Mouse (Mus musculus) common myeloid progenitor, adult 5-6 weeks (primary cell): ENCODE data around the gene Atp6v1fnb. TPM values are rescaled to one million over a fixed set of nuclear protein-coding genes. Genes with fewer than 3 reads are reported as not detected.

Experiments
- ATAC-seq: replicated peaks from 2 replicates; pipeline ENCODE4 v1.8.0; 2016; ENCODE audit warnings: low read depth, mild to moderate bottlenecking, moderate TSS enrichment, inconsistent platforms; ENCODE audit not compliant: poor library complexity, severe bottlenecking
- total RNA-seq: library from RNA; stranded (forward); fragments of 200-1000, 187-1606 nt; gene quantifications from 2 replicates; pipeline ENCODE4 v1.2.3, GENCODE M21; 2017

Atp6v1fnb gene
- 1.3 TPM in 1 of 2 replicates, not detected in the other for total RNA-seq

GRCm38 (mm10) chr6:29471137-29471536, at the start of gene Atp6v1fnb:
Gene Atp6v1fnb (plus strand): TSS chr6:29471437.
- no peak for ATAC-seq

- no peak for ATAC-seq
Measured at GRCm38 (mm10) chr6:29425118-29425517, 46.1 kb upstream of the Atp6v1fnb start.

DNA sequence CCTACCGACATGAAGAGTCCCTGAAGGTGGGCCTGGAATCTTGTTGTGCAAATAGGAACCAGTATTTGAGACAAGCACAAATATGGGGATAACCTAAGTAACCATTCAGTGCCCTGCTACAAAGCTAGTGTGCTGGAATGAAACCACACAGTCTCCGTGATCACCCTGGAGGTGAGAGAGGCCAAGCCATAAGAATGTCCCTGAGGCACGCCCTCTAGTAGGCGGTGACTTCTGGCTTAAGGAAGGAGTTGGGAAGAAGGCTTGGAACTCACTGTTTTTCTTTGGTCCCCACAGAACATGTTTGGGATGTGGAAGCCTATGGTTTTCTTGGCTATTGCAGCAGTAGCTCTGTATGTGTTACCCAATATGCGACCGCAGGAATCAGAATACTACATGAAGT, 44.9 kb upstream of the Atp6v1fnb start:
- no peak for ATAC-seq

- no peak for ATAC-seq
Measured at GRCm38 (mm10) chr6:29428171-29428570, 43.1 kb upstream of the Atp6v1fnb start.

- no peak for ATAC-seq
Measured at GRCm38 (mm10) chr6:29430681-29431420, 40.4 kb upstream of the Atp6v1fnb start.

DNA sequence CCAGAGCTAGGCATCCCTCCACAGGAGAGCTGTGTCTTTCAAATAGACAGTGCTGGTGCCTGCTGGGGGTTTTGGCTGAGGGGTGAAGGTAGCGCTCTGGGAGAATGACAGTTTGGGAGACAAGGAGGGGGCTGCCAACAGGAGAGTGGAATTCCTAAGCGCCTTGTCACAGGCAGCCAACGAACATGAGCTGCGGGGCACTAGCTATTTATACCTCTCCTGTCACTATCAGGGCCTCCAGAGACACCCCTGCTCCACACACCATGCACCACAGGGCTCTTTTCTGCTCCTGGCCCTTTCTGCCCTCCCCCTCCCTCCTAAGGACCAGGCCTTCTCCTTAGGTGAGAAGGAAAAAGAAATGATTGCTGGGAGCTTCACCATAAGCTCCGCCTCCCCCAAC, 39.8 kb upstream of the Atp6v1fnb start:
- ATAC-seq: no peak

DNA sequence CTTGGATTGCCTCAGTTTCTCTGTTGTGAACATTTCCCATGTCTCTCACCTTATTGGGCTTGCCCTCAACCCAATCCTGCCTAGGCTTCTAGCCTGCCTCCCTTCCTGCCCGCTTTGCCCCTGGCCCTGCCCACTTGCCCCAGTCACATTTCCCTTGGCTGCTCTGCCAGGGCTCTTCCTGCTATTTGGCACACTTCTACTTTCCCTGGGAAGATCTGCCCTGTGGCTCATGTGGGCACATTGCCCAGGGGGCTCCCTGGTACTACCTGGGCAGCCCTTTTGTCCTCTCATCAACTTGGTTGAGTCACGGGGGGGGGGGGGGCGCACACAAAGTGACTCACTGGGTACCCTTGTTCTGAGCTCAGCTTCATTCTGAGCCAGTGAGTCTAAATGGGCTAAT, 39.1 kb upstream of the Atp6v1fnb start:
- no peak for ATAC-seq

- ATAC-seq: no peak
Measured at GRCm38 (mm10) chr6:29432676-29433037, 38.6 kb upstream of the Atp6v1fnb start.

DNA sequence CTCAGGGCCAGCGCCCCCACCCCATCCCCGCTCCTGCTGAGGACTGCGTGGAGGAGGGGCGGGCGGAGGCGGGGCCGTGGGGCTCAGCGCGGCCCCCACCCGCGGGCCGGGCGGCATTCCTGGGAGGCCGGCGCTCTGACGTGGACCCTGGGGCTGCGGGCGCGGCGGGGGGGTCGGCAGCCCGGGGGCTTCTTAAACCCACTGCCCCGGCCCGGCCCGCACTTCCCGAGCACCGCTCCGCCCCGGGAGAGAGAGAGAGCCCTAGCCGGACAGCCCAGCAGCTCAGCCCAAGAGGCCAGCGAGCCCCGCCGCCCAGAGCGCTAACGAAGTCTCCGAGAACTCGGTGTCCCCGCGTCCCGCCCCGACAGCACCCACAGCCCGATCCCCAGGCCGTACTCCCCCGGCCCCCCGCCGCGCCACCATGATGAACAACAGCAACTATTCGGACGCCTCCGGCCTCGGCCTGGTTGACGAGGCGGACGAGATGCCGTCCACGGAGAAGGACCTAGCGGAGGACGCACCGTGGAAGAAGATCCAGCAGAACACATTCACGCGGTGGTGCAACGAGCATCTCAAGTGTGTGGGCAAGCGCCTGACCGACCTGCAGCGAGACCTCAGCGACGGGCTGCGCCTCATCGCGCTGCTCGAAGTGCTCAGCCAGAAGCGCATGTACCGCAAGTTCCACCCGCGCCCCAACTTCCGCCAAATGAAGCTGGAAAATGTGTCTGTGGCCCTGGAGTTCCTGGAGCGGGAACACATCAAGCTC, 38.0 kb upstream of the Atp6v1fnb start, which contains the start of gene Flnc:
Flnc (plus strand) TSS at position 219 of the 766 bp plus-strand sequence.
- ATAC-seq: peak; percentile 36; the same call in 1 of the 2 replicates

DNA sequence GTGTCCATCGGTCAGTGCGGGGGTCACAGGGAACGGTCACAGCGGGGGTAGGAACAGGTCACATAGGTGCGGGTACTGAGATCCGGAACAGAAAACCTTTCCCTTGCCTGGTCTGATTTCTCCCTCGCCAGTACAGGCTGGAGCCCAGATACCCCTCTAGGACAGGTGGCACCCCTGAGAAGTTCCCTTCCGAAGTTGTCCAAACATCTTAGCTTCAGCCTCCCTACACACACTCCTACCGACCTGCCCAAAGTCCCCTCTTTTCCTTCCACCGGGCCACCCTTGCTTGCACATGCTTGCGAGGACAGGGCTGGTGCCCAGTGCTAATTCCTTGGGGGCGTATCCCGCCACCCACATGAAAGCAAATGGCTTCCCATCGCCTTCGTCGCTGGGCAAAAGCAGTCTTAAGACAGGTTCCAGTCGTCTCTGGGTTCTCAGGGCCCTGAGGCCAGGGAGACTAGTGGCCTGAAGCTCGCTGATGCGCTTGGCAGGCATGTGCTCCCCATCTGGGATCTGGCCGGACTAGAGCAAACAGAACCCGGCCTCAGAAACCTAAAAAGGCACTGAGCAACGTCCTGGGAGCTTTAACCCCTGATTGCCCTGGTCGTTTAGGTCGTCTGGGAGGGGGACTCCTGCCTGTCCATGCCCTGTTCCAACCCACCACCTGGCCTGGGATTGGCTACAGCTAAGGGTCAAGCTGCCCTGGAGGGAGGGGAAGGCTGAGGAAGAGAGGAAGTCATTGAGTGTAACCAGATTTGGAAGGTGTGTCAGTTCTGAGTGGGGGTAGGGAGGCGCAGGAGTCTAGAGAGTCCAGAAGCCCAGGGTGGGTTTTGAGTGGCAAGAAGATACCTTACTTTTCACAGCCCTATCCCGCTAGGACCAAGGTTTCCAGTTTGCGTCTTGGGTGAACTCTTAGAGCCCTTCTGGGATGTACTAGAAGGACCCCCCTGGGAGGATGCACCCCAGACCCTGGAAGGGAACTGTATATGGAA, 37.1 kb upstream of the Atp6v1fnb start:
- no peak for ATAC-seq

DNA sequence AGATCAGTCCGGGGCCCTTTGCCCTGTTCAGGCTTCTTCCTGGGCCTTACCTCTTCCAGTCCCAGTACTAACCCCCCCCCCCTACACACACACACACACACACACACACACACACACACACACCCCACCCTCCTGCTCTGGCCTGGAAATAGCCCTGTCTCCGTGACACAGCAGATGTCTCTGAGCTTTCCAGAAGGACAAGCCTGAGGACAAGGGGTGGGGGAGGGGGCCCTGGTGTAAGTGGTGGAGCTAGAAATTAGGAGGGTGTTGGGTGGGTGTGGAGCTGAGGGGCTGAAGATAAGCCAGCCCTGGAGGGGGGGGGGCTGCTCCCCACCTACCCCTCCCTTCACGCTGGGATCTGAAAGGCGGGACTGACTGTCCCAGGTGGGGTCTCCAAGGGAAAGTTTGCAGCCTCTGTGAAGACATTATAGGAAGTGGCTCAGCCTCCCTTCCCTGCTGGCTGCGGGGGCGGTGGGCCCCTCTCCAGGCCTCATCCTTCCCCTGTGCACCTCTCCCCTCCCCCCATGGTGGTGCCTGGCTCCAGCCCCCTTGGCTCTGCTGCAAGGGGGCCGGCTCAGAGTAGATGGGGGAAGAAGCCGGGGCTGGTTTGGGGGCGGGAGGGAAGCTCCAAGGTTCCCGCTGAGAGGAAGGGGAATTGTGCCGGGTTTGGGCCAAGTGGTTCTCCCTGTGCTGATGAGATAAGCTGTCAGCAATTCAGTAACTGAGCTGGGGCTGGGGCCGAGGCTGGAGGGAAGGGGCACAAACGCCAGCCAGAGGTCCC, 36.1 kb upstream of the Atp6v1fnb start:
- ATAC-seq: no peak

- no peak for ATAC-seq
Measured at GRCm38 (mm10) chr6:29435940-29436451, 35.2 kb upstream of the Atp6v1fnb start.

GRCm38 (mm10) chr6:29436461-29436934, 34.7 kb upstream of the Atp6v1fnb start:
- ATAC-seq: peak; percentile 22; the same call in 1 of the 2 replicates

- ATAC-seq: no peak
Measured at GRCm38 (mm10) chr6:29439251-29439650, 32.0 kb upstream of the Atp6v1fnb start.

DNA sequence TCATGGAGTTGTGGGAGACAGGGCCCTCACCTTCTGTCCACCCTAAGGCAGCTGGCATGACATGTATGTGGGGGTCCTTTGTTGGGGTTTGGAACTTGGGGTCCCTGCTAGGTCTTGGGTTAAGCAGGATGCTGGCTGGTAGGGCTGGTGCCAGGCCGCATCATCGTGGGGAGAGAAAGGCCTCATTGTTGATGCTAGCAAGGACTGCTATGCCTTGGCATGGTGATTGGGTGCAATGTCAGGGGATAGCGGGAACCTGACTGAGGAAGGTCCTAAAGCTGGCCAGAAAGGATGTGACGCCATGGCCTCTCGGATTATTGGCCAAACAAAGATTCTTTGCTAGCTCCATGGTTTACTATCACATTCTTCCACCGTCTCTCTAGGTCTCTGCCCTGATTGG, 31.4 kb upstream of the Atp6v1fnb start:
- ATAC-seq: no peak

DNA sequence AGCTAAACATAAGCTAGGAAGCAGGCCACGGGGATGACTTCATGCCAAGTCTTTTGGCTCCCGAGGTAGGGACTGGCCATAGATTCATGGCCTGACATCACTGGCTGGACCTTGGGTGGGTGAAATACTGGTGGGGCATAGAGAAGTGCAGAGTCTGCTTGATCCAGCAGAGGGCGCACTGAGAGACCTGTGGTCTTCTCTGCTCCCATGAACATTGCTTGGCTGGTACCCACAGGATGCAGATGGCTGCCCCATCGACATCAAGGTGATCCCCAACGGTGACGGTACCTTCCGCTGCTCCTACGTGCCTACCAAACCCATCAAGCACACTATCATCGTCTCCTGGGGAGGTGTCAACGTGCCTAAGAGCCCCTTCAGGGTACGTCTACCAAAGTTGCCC, 26.5 kb upstream of the Atp6v1fnb start:
- ATAC-seq: peak; percentile 74

DNA sequence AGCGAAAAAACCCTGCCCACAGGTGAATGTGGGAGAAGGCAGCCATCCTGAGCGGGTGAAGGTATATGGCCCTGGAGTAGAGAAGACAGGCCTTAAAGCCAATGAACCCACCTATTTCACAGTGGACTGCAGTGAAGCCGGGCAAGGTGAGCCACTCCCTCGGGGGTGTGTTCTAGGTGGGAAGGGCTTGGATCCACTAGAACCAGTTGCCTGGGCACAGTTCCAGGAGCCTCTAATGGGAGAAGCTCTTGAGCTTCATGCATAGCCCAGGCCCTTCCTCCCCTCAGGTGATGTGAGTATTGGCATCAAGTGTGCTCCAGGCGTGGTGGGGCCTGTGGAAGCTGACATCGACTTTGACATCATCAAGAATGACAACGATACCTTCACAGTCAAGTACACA, 25.9 kb upstream of the Atp6v1fnb start:
- no peak for ATAC-seq

GRCm38 (mm10) chr6:29449858-29450257, 21.4 kb upstream of the Atp6v1fnb start:
- no peak for ATAC-seq

DNA sequence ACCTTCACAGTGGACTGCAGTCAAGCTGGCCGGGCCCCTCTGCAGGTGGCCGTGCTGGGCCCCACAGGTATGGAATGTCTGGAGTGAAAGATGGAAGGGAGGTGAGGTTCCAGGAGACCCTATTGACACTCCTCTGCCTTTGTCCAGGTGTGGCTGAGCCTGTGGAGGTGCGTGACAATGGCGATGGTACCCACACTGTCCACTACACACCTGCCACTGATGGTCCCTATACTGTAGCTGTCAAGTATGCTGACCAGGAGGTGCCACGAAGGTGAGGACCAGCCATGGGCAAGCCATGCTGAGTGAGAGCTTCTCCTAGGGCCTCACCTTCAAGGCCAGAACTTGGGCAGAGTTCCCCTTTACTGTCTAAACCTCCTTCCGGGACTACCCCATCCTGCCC, 20.6 kb upstream of the Atp6v1fnb start:
- ATAC-seq: no peak
